Mouse (Mus musculus): ENCODE data around the gene Stard10. TPM values are rescaled to one million over a fixed set of nuclear protein-coding genes. Genes with fewer than 3 reads are reported as not detected.

The Stard10 gene
- polyA plus RNA-seq, 1 experiment from 2014 or later = 8.0 TPM

Other genes starting within 250 kb of the Stard10 start
- 45.2 and 46.2 TPM in 2 replicates for gene Fchsd2, start 224.2 kb upstream of the Stard10 start, polyA plus RNA-seq (2015; fragmentation: Nextera tagmentation; extraction: Ambion mirVana)
- 23.4 and 23.7 TPM in 2 replicates for gene Atg16l2, start 14.8 kb upstream of the Stard10 start, polyA plus RNA-seq (2015; fragmentation: Nextera tagmentation; extraction: Ambion mirVana)
- 6.0 and 7.0 TPM in 2 replicates for gene Arap1, start 31.0 kb downstream of the Stard10 start, polyA plus RNA-seq (2015; fragmentation: Nextera tagmentation; extraction: Ambion mirVana)
- 0.87 TPM in 1 of 2 replicates, not detected in the other for gene Gm45837, start 93.8 kb downstream of the Stard10 start, polyA plus RNA-seq (2015; fragmentation: Nextera tagmentation; extraction: Ambion mirVana)
- gene Pde2a, start 104.6 kb downstream of the Stard10 start, polyA plus RNA-seq (2015; fragmentation: Nextera tagmentation; extraction: Ambion mirVana) = 42.5 and 46.4 TPM in 2 replicates